20 mouse cellular contexts compared by ENCODE assay signal in the genomic region with DNA sequence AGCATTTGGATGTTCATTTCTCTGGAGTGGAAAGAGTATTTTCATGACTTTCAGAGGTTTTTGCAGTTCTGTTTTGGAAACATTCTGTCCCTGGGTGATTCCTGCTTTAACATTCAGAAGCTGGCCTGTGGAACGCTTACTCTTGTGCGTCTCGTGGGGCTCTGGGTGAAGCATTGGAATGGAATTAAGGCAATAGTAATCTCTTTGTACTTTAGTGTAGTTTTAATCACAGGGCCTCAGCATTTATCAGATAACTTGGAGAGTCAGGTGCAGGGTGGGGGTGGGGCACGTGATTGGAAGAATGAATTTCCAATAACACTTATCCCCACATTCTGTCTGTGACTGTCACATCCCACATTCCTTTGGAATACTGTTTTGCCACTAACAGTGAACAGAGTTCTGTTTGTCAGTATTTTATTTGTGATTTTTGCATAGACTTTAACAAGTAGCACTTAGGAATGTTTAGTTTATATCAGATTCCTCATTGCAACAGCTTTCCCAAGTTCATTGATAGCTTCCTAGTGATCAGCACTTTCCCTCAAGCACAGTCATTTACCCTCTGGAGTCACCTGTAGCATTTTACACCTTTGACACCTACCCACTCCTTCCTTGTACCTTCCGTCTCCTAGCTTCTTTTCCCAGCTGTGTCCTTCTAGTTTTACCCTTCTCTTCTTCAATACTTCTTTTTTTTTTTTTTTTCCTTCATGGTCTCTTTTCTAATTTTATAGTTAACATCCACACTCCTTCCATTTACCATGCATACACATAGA. TPM values are rescaled to one million over a fixed set of nuclear protein-coding genes. Genes with fewer than 3 reads are reported as not detected.
A peak's percentile ranks its signal among the peaks of the same experiment; 100 is the strongest.
DNase-seq lines count a peak whose midpoint lies in the region; ATAC-seq and TF ChIP-seq lines count a peak whose summit lies in the region.
"Had no signal": no experiment of that assay in that cellular context is flagged by ENCODE, and none has a peak within 500 bp of the region (broad histone marks: within the 10 kb centered on the region; RNA-seq: fewer than 3 reads in every experiment).

No protein-coding gene starts in this region.

- H3K27me3 ChIP-seq in heart, embryonic 16.5 days (ENCODE audit: control insufficient read depth, insufficient read depth, low read length): no peaks in the 10 kb centered on the region
- H3K27me3 ChIP-seq in heart, embryonic 12.5 days (replicated peaks): no peaks in the 10 kb centered on the region
- no peaks in the 10 kb centered on the region for H3K27me3 ChIP-seq in intestine, embryonic 16.5 days (replicated peaks; ENCODE audit: control insufficient read depth, insufficient read depth, low read length)
- no peaks in the 10 kb centered on the region for H3K27me3 ChIP-seq in stomach, postnatal 0 days (ENCODE audit: control insufficient read depth, insufficient read depth, low read length)
- H3K27me3 ChIP-seq: embryonic facial prominence, embryonic 12.5 days; forebrain, embryonic 12.5 days; hindbrain, embryonic 13.5 days had no signal

- no peak for ATAC-seq in heart, embryonic 16.5 days (replicated peaks; ENCODE audit: extremely low read depth, insufficient read depth, low FRiP score)
- no peak for ATAC-seq in heart, embryonic 12.5 days (ENCODE audit: insufficient number of reproducible peaks, low FRiP score)
- ATAC-seq in intestine, embryonic 16.5 days: 0 out of 2 replicates have a peak, but pooled peaks have one; percentile 55
- ATAC-seq in stomach, postnatal 0 days (ENCODE audit: low FRiP score, low TSS enrichment): no peak
- ATAC-seq: forebrain, postnatal 0 days; hindbrain, postnatal 0 days had no signal

- H3K4me1 ChIP-seq in heart, embryonic 16.5 days (ENCODE audit: control insufficient read depth, insufficient read depth, low read length): peaks cover 6% of the 10 kb centered on the region
- H3K4me1 ChIP-seq in heart, embryonic 12.5 days (replicated peaks): peaks cover 18% of the 10 kb centered on the region
- peaks cover 8% of the 10 kb centered on the region; the same call in 1 of the 2 replicates for H3K4me1 ChIP-seq in intestine, embryonic 16.5 days (ENCODE audit: control insufficient read depth, insufficient read depth, low read length)
- H3K4me1 ChIP-seq in stomach, postnatal 0 days (replicated peaks; ENCODE audit: control insufficient read depth, insufficient read depth): 0 out of 2 replicates have a peak, but pooled peaks cover 3% of the 10 kb centered on the region
- H3K4me1 ChIP-seq: embryonic facial prominence, embryonic 12.5 days had no signal

- no peaks in the 10 kb centered on the region for H3K36me3 ChIP-seq in heart, embryonic 16.5 days (ENCODE audit: control insufficient read depth, insufficient read depth)
- H3K36me3 ChIP-seq in heart, embryonic 12.5 days: no peaks in the 10 kb centered on the region
- no peaks in the 10 kb centered on the region for H3K36me3 ChIP-seq in intestine, embryonic 16.5 days (ENCODE audit: control insufficient read depth, insufficient read depth, low read length)
- H3K36me3 ChIP-seq in stomach, postnatal 0 days (ENCODE audit: control insufficient read depth, insufficient read depth, low read length): no peaks in the 10 kb centered on the region
- H3K36me3 ChIP-seq: embryonic facial prominence, embryonic 12.5 days; forebrain, embryonic 12.5 days; hindbrain, embryonic 13.5 days had no signal

- no peak overlapping the region for H3K4me3 ChIP-seq in heart, embryonic 16.5 days (ENCODE audit: low read length)
- H3K4me3 ChIP-seq in heart, embryonic 12.5 days: no peak overlapping the region
- no peak overlapping the region for H3K4me3 ChIP-seq in intestine, embryonic 16.5 days (ENCODE audit: low read length)
- H3K4me3 ChIP-seq in stomach, postnatal 0 days (ENCODE audit: low read depth, low read length): no peak overlapping the region
- H3K4me3 ChIP-seq: embryonic facial prominence, embryonic 12.5 days; forebrain, embryonic 12.5 days; hindbrain, embryonic 13.5 days had no signal

- 69% methylated on average over 5 of the region's 5 CpGs for WGBS in heart, embryonic 16.5 days
- 64% methylated on average over 5 of the region's 5 CpGs for WGBS in heart, embryonic 12.5 days
- WGBS in intestine, embryonic 16.5 days: 57% methylated on average over 5 of the region's 5 CpGs
- WGBS in stomach, postnatal 0 days: 48% methylated on average over 5 of the region's 5 CpGs

- DNase-seq in NIH3T3 (ENCODE audit: low read depth): peak; percentile 9
- DNase-seq in stomach, postnatal 0 days (ENCODE audit: low spot score): no peak
- no peak for DNase-seq in urinary bladder, postnatal 4 days (ENCODE audit: low spot score in 2 of 2)
- DNase-seq: adrenal gland, adult 8-10 months; adrenal gland, postnatal 36 days; cerebellum, adult 11 months; cerebellum, adult 8-10 months; cerebellum, postnatal 14 days; embryo, embryonic 11 days; forebrain, postnatal 0 days; gastrocnemius, postnatal 36 days; heart, postnatal 10 days had no signal

- no peak for TF ChIP-seq CTCF in stomach, postnatal 0 days (IDR thresholded peaks at IDR 0.05; ENCODE audit: low read depth)

- H3K4me2 ChIP-seq in heart, embryonic 16.5 days (ENCODE audit: low read depth, low read length): no peak overlapping the region
- no peak overlapping the region for H3K4me2 ChIP-seq in heart, embryonic 12.5 days
- no peak overlapping the region; the same call in 1 of the 2 replicates for H3K4me2 ChIP-seq in intestine, embryonic 16.5 days (ENCODE audit: low read depth, low read length)
- 0 out of 2 replicates have a peak overlapping the region, but pooled peaks have one; percentile 2 for H3K4me2 ChIP-seq in stomach, postnatal 0 days (replicated peaks; ENCODE audit: low read depth)
- H3K4me2 ChIP-seq: embryonic facial prominence, embryonic 12.5 days; forebrain, embryonic 12.5 days; heart, embryonic 11.5 days; hindbrain, embryonic 13.5 days had no signal

- no peak for TF ChIP-seq EP300 in stomach, postnatal 0 days (optimal IDR thresholded peaks at IDR 0.05)

- peak overlapping the region; percentile 27; the same call in 1 of the 2 replicates for H3K27ac ChIP-seq in heart, embryonic 16.5 days (ENCODE audit: low read length)
- no peak overlapping the region for H3K27ac ChIP-seq in heart, embryonic 12.5 days (ENCODE audit: poor library complexity, severe bottlenecking)
- H3K27ac ChIP-seq in intestine, embryonic 16.5 days (ENCODE audit: low read length): no peak overlapping the region
- no peak overlapping the region for H3K27ac ChIP-seq in stomach, postnatal 0 days (replicated peaks)
- H3K27ac ChIP-seq: embryonic facial prominence, embryonic 12.5 days; forebrain, embryonic 12.5 days; hindbrain, embryonic 13.5 days; hindbrain, postnatal 0 days had no signal

- H3K9ac ChIP-seq in heart, embryonic 16.5 days (ENCODE audit: low read length): no peak overlapping the region
- H3K9ac ChIP-seq in heart, embryonic 12.5 days: no peak overlapping the region
- no peak overlapping the region for H3K9ac ChIP-seq in intestine, embryonic 16.5 days (ENCODE audit: low read depth, low read length)
- no peak overlapping the region for H3K9ac ChIP-seq in stomach, postnatal 0 days (ENCODE audit: low read length)
- H3K9ac ChIP-seq: embryonic facial prominence, embryonic 12.5 days; forebrain, embryonic 12.5 days; forebrain, postnatal 0 days; hindbrain, embryonic 13.5 days had no signal

- no peaks in the 10 kb centered on the region for H3K9me3 ChIP-seq in heart, embryonic 16.5 days (replicated peaks; ENCODE audit: control insufficient read depth, low read length)
- H3K9me3 ChIP-seq in heart, embryonic 12.5 days (replicated peaks): no peaks in the 10 kb centered on the region
- no peaks in the 10 kb centered on the region for H3K9me3 ChIP-seq in intestine, embryonic 16.5 days (ENCODE audit: control insufficient read depth, low read length)
- H3K9me3 ChIP-seq in stomach, postnatal 0 days (ENCODE audit: control insufficient read depth, low read length): no peaks in the 10 kb centered on the region
- H3K9me3 ChIP-seq: embryonic facial prominence, embryonic 12.5 days; forebrain, embryonic 12.5 days; hindbrain, embryonic 13.5 days had no signal

RNA-seq across cellular contexts. Expression of gene Lyrm4, which starts 23.1 kb away (rescaled TPM):
- 26.0 and 26.1 TPM in 2 replicates for polyA plus RNA-seq in heart, embryonic 16.5 days (2015; fragmentation: Nextera tagmentation; extraction: Ambion mirVana)
- polyA plus RNA-seq in heart, embryonic 12.5 days (2016; fragmentation: Nextera tagmentation; extraction: Ambion mirVana): 21.0 and 24.1 TPM in 2 replicates
- 20.9 and 22.9 TPM in 2 replicates for polyA plus RNA-seq in intestine, embryonic 16.5 days (2015; fragmentation: Nextera tagmentation; extraction: Ambion mirVana)
- 20.7 and 20.9 TPM in 2 replicates for polyA plus RNA-seq in stomach, postnatal 0 days (2015; fragmentation: Nextera tagmentation; extraction: Ambion mirVana)

RNA-seq across cellular contexts. Expression of gene Fars2, which starts 23.2 kb away (rescaled TPM):
- polyA plus RNA-seq in heart, embryonic 16.5 days (2015; fragmentation: Nextera tagmentation; extraction: Ambion mirVana): 69.7 and 71.5 TPM in 2 replicates
- polyA plus RNA-seq in heart, embryonic 12.5 days (2016; fragmentation: Nextera tagmentation; extraction: Ambion mirVana): 46.3 and 48.3 TPM in 2 replicates
- polyA plus RNA-seq in intestine, embryonic 16.5 days (2015; fragmentation: Nextera tagmentation; extraction: Ambion mirVana): 45.1 and 48.2 TPM in 2 replicates
- polyA plus RNA-seq in stomach, postnatal 0 days (2015; fragmentation: Nextera tagmentation; extraction: Ambion mirVana): 31.7 and 35.8 TPM in 2 replicates
